Mouse (Mus musculus): Measurements from ENCODE around the gene Arl11. TPM values are rescaled to one million over a fixed set of nuclear protein-coding genes. Genes with fewer than 3 reads are reported as not detected.
A peak's percentile ranks its signal among the peaks of the same experiment; 100 is the strongest.

The Arl11 gene
- total and polyA plus RNA-seq, 3 experiments, result 0.12 to 0.68 TPM; not detected in 1

DNA sequence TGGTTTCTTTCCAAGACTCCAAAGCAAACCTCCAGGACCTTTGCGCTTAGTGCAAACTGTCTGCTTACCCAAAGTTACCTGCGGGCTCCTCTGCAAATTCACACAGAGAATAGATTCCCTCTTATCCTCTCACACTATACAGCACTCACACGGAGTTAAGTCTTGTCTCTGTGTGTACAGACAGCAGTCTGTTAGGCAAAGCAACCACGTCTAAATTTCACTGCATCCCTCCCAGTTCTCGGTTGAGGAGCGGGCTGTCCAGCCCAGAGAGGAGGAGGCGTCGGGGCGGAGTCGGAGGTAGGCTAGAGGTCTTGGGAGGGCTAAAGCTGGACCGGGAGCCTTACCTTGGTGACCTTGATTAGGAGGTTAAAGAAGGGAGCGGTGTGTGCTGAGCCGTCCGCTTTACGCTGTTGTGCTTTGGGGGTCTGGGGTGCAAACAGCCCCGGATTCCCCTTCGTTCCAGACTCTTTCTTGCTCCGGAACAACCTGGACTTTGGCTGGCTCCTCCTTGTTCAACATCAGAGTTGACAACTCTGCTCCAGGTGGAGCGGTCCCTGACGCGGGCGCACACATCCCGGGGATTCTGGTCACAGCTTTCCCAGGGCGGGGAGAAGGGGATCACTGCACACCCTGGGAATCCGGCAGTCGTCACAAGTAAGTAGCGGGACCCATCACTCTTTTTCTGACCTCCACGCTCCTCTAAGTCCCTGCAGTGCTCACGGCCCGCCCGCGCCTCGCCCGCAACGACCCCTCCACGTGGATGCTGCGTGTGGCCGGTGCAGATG lies 34.9 kb upstream of the Arl11 start:
- Histone ChIP-seq H3K4me3 (ENCODE audit: control insufficient read depth in 1 of 2, insufficient read depth in 1 of 2, low read depth in 2 of 2, low read length in 2 of 2) (no peak overlapping the region), H3K27me3 (ENCODE audit: control insufficient read depth in 1 of 2, insufficient read depth in 2 of 2, low read length in 2 of 2) (no peaks in the 10 kb centered on the region), H3K9me3 (replicated peaks; ENCODE audit: insufficient read depth, low read length) (no peaks in the 10 kb centered on the region), H3K27ac (ENCODE audit: control insufficient read depth, low read depth, low read length) (no peak overlapping the region), H3K9ac (ENCODE audit: control insufficient read depth, low read depth, low read length, poor library complexity, severe bottlenecking) (no peak overlapping the region), H3K36me3 (ENCODE audit: control insufficient read depth in 1 of 2, insufficient read depth in 2 of 2, low read length in 2 of 2) (peaks cover 0 to 2% of the 10 kb centered on the region in 2 experiments; a peak in 2 of 4 replicates), H3K4me1 (ENCODE audit: control insufficient read depth in 1 of 2, insufficient read depth in 2 of 2, low read length in 2 of 2) (no peaks in the 10 kb centered on the region), H3K79me2 (ENCODE audit: control insufficient read depth, insufficient read depth, low read length, poor library complexity) (no peaks in the 10 kb centered on the region)
- DNase-seq (ENCODE audit: low read depth, low spot score), result no peak
- TF ChIP-seq ELF1 (IDR thresholded peaks at IDR 0.05; ENCODE audit: low read depth, low read length), result no peak
- TF ChIP-seq TBP (IDR thresholded peaks at IDR 0.05; ENCODE audit: low read depth, low read length), result no peak
- TF ChIP-seq BHLHE40 (IDR thresholded peaks at IDR 0.05; ENCODE audit: borderline replicate concordance, low read depth, low read length), result no peak
- no peak for TF ChIP-seq ZMIZ1 (IDR thresholded peaks at IDR 0.05; ENCODE audit: low read depth, low read length)
- TF ChIP-seq MAZ (IDR thresholded peaks at IDR 0.05; ENCODE audit: low read depth, low read length), result no peak
- TF ChIP-seq SIN3A (IDR thresholded peaks at IDR 0.05; ENCODE audit: low read length), result no peak
- no peak for TF ChIP-seq HCFC1 (IDR thresholded peaks at IDR 0.05; ENCODE audit: low read depth, low read length)
- TF ChIP-seq JUND (IDR thresholded peaks at IDR 0.05; ENCODE audit: low read depth, low read length), result no peak
- TF ChIP-seq UBTF (IDR thresholded peaks at IDR 0.05; ENCODE audit: borderline replicate concordance, insufficient read depth, low read depth, low read length), result no peak
- no peak for TF ChIP-seq E2F4 (IDR thresholded peaks at IDR 0.05; ENCODE audit: borderline replicate concordance, low read depth, low read length)
- no peak for TF ChIP-seq MAX (IDR thresholded peaks at IDR 0.05; ENCODE audit: low read length)
- TF ChIP-seq TCF12 (IDR thresholded peaks at IDR 0.05; ENCODE audit: low read depth, low read length), result no peak
- TF ChIP-seq USF1 (IDR thresholded peaks at IDR 0.05; ENCODE audit: low read depth, low read length), result no peak
- no peak for TF ChIP-seq POLR2AphosphoS5 (IDR thresholded peaks at IDR 0.05; ENCODE audit: borderline replicate concordance, low read depth, low read length)
- no peak for TF ChIP-seq GABPA (IDR thresholded peaks at IDR 0.05; ENCODE audit: low read depth, low read length)
- no peak for TF ChIP-seq ZNF384 (IDR thresholded peaks at IDR 0.05; ENCODE audit: low read depth, low read length)

DNA sequence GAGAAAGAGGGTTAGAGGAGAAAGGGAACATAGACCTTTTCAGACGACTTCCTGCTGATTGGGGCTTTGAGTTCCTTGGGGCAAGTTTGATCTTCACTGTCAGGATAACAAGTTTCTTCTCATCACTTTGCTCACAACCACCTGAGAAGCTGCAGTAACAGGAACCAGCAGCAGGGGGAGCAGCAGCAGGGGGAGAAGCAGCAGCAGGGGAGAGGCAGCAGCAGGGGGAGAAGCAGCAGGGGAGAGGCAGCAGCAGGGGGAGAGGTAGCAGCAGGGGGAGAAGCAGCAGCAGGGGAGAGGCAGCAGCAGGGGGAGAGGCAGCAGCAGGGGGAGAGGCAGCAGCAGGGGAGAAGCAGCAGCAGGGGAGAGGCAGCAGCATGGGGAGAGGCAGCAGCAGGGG lies 32.3 kb upstream of the Arl11 start:
- no peaks in the 10 kb centered on the region for H3K9me3 ChIP-seq (replicated peaks; ENCODE audit: insufficient read depth, low read length)
- H3K4me3 ChIP-seq (ENCODE audit: control insufficient read depth in 1 of 2, insufficient read depth in 1 of 2, low read depth in 2 of 2, low read length in 2 of 2), result no peak overlapping the region
- peaks cover 0 to 2% of the 10 kb centered on the region in 2 experiments; a peak in 2 of 4 replicates for H3K36me3 ChIP-seq (ENCODE audit: control insufficient read depth in 1 of 2, insufficient read depth in 2 of 2, low read length in 2 of 2)
- no peak for TF ChIP-seq HCFC1 (IDR thresholded peaks at IDR 0.05; ENCODE audit: low read depth, low read length)
- peak; percentile 37 for TF ChIP-seq SMC3 (IDR thresholded peaks at IDR 0.05; ENCODE audit: low read depth, low read length)
- no peak for TF ChIP-seq CHD1 (IDR thresholded peaks at IDR 0.05; ENCODE audit: low read depth, low read length)
- TF ChIP-seq MAZ (IDR thresholded peaks at IDR 0.05; ENCODE audit: low read depth, low read length), result no peak
- peak; percentile 32 to 50 (median 33); a peak in 5 of 6 replicates for TF ChIP-seq CTCF (IDR thresholded peaks at IDR 0.05 in 2 of 3, conservative IDR thresholded peaks at IDR 0.05 in 1 of 3; ENCODE audit: control insufficient read depth in 1 of 3, insufficient read depth in 1 of 3, low read depth in 2 of 3, low read length in 3 of 3, poor library complexity in 1 of 3, severe bottlenecking in 1 of 3)
- TF ChIP-seq RAD21 (IDR thresholded peaks at IDR 0.05; ENCODE audit: low read depth, low read length), result no peak; the same call in 1 of the 2 replicates
- TF ChIP-seq POLR2AphosphoS5 (IDR thresholded peaks at IDR 0.05; ENCODE audit: borderline replicate concordance, low read depth, low read length), result no peak
- TF ChIP-seq TBP (IDR thresholded peaks at IDR 0.05; ENCODE audit: low read depth, low read length), result no peak
- no peak for TF ChIP-seq UBTF (IDR thresholded peaks at IDR 0.05; ENCODE audit: borderline replicate concordance, insufficient read depth, low read depth, low read length)
- H3K4me1 ChIP-seq (ENCODE audit: control insufficient read depth in 1 of 2, insufficient read depth in 2 of 2, low read length in 2 of 2), result no peaks in the 10 kb centered on the region
- no peak overlapping the region for H3K27ac ChIP-seq (ENCODE audit: control insufficient read depth, low read depth, low read length)
- H3K79me2 ChIP-seq (ENCODE audit: control insufficient read depth, insufficient read depth, low read length, poor library complexity), result no peaks in the 10 kb centered on the region
- H3K27me3 ChIP-seq (ENCODE audit: control insufficient read depth in 1 of 2, insufficient read depth in 2 of 2, low read length in 2 of 2), result no peaks in the 10 kb centered on the region
- DNase-seq (ENCODE audit: low read depth, low spot score), result peak; percentile 73
- no peak overlapping the region for H3K9ac ChIP-seq (ENCODE audit: control insufficient read depth, low read depth, low read length, poor library complexity, severe bottlenecking)
